Mouse (Mus musculus) embryonic stem cell, embryonic (primary cell): Measurements from ENCODE around the gene Wdr27.

Experiments used
- CTCF ChIA-PET, 4 experiments: fragments of 300-600 bp in 2 of 4; fragments of 350-600 bp in 2 of 4; sonication (Branson Sonifier 250); formaldehyde crosslinking; loops; one replicate each; lab custom pipeline; 2022; ENCODE audit warnings: inconsistent platforms in 2 of 4; lab: Charles Lee
- POLR2A ChIA-PET, 4 experiments: fragments of 300-600 bp in 2 of 4; fragments of 350-600 bp in 2 of 4; sonication (Branson Sonifier 250); formaldehyde crosslinking; loops; one replicate each; lab custom pipeline; 2022; ENCODE audit warnings: antibody characterized with exemption in 4 of 4, inconsistent platforms in 1 of 4; lab: Charles Lee

Gene Wdr27

DNA sequence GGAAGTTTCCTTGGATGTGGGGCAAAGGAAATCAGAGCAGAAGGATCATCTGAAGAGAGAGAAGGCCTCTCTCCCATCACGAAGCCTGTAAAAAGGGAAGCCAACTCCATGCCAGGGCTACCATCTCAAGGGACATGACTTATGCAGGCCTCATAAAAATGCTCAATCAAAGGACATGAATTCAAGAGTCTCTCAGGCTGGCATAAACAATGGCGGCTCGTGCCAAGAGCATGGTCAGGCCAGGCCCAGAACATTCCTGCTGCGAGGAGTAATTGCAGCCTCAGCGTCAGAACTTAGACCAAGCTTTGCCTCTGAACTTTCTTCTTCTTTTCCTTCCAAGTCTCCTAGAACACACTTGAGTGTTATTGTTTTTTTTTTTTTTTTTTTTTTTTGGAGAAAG lies 163.6 kb downstream of the Wdr27 start:
- ChIA-PET POLR2A (no interaction called here), CTCF (no interaction called here)

- CTCF ChIA-PET: no interaction called here
- POLR2A ChIA-PET: no interaction called here
Observed at GRCm38 (mm10) chr17:14771339-14771738, 171.6 kb downstream of the Wdr27 start.

GRCm38 (mm10) chr17:14770377-14770776 lies 172.6 kb downstream of the Wdr27 start:
- POLR2A ChIA-PET: no interaction called here
- CTCF ChIA-PET: no interaction called here
